Mouse (Mus musculus) brain, adult 2 months (tissue): ENCODE results near the gene Gm12830.

ENCODE experiments used
- DNase-seq: peaks from one replicate; pipeline ENCODE4 v3.0.0; 2011; ENCODE audit warnings: low read depth, low spot score

The Gm12830 gene

GRCm38 (mm10) chr4:114844600-114844999 is 23.1 kb downstream of the Gm12830 start:
- DNase-seq = no peak

GRCm38 (mm10) chr4:114845622-114846021 is 24.1 kb downstream of the Gm12830 start:
- no peak for DNase-seq

- DNase-seq = no peak
Observed at GRCm38 (mm10) chr4:114846723-114847122, 25.2 kb downstream of the Gm12830 start.

GRCm38 (mm10) chr4:114853968-114854367 is 32.4 kb downstream of the Gm12830 start:
- no peak for DNase-seq

- DNase-seq = no peak
Observed at GRCm38 (mm10) chr4:114858426-114858825, 36.9 kb downstream of the Gm12830 start.

GRCm38 (mm10) chr4:114863166-114863565 is 41.6 kb downstream of the Gm12830 start:
- DNase-seq = no peak

- no peak for DNase-seq
Observed at GRCm38 (mm10) chr4:114869765-114870490, 48.4 kb downstream of the Gm12830 start.

GRCm38 (mm10) chr4:114876441-114876972 is 55.0 kb downstream of the Gm12830 start:
- no peak for DNase-seq

- DNase-seq = no peak
Observed at GRCm38 (mm10) chr4:114882232-114882631, 60.7 kb downstream of the Gm12830 start.

- peak; percentile 12 for DNase-seq
Observed at GRCm38 (mm10) chr4:114897853-114898252, 76.3 kb downstream of the Gm12830 start.

GRCm38 (mm10) chr4:114899885-114900284 is 78.4 kb downstream of the Gm12830 start:
- DNase-seq = no peak

- no peak for DNase-seq
Observed at GRCm38 (mm10) chr4:114900866-114901642, 79.5 kb downstream of the Gm12830 start.

- DNase-seq = no peak
Observed at GRCm38 (mm10) chr4:114901643-114902351, 80.3 kb downstream of the Gm12830 start.

- DNase-seq = no peak
Observed at GRCm38 (mm10) chr4:114902641-114903421, 81.3 kb downstream of the Gm12830 start.

- no peak for DNase-seq
Observed at GRCm38 (mm10) chr4:114903422-114903782, 81.9 kb downstream of the Gm12830 start.

- DNase-seq = no peak
Observed at GRCm38 (mm10) chr4:114905501-114905900, 84.0 kb downstream of the Gm12830 start.
